Mouse (Mus musculus) embryonic fibroblast, embryonic 13.5 days (primary cell): ENCODE results near the gene Itgb7. TPM values are rescaled to one million over a fixed set of nuclear protein-coding genes. Genes with fewer than 3 reads are reported as not detected.
A peak's percentile ranks its signal among the peaks of the same experiment; 100 is the strongest.

Source experiments
- H3K27ac ChIP-seq: 2 replicates; pipeline ENCODE4 v1.5.1; 2012; ENCODE audit warnings: low read length, control low read depth, inconsistent platforms; ENCODE audit not compliant: insufficient read depth
- H3K4me1 ChIP-seq: 2 replicates; pipeline ENCODE4 v1.6.1; 2011; ENCODE audit warnings: low read length; ENCODE audit not compliant: control insufficient read depth, insufficient read depth
- H3K4me3 ChIP-seq: 2 replicates; pipeline ENCODE4 v1.5.1; 2011; ENCODE audit warnings: mild to moderate bottlenecking, control low read depth, low read length; ENCODE audit not compliant: insufficient read depth
- CTCF ChIP-seq: IDR thresholded peaks from 2 replicates; pipeline ENCODE4 v1.5.1; 2011; ENCODE audit warnings: mild to moderate bottlenecking, control low read depth, low read length, moderate library complexity, borderline replicate concordance; ENCODE audit not compliant: insufficient read depth
- POLR2A ChIP-seq: IDR thresholded peaks from 2 replicates; pipeline ENCODE4 v1.6.1; 2011; ENCODE audit warnings: low read depth, mild to moderate bottlenecking, control low read depth, low read length, moderate library complexity
- polyA plus RNA-seq: library from polyadenylated mRNA; stranded (reverse); fragments of >200 nt; gene quantifications from 2 replicates; pipeline ENCODE4 v1.2.4, GENCODE M21; 2011; ENCODE audit warnings: low read depth; ENCODE audit not compliant: missing spikeins, insufficient read length

Gene Itgb7
- polyA plus RNA-seq, 1 experiment = 0.51 TPM

- H3K4me1 ChIP-seq = 0 out of 2 replicates have a peak, but pooled peaks cover 9% of the 10 kb centered on the region
- no peak overlapping the region for H3K4me3 ChIP-seq
- H3K27ac ChIP-seq = no peak overlapping the region
- TF ChIP-seq POLR2A (no peak), CTCF (no peak)
Measured at GRCm38 (mm10) chr15:102263037-102263436, 31.3 kb upstream of the Itgb7 start.

- H3K4me3 ChIP-seq = no peak overlapping the region
- H3K4me1 ChIP-seq = 0 out of 2 replicates have a peak, but pooled peaks cover 9% of the 10 kb centered on the region
- no peak overlapping the region for H3K27ac ChIP-seq
- TF ChIP-seq CTCF (no peak), POLR2A (no peak)
Measured at GRCm38 (mm10) chr15:102262582-102262981, 30.8 kb upstream of the Itgb7 start.

- 0 out of 2 replicates have a peak, but pooled peaks cover 9% of the 10 kb centered on the region for H3K4me1 ChIP-seq
- no peak overlapping the region for H3K4me3 ChIP-seq
- no peak for TF ChIP-seq CTCF
- TF ChIP-seq POLR2A = no peak; the same call in 1 of the 2 replicates
- H3K27ac ChIP-seq = peak overlapping the region; percentile 88
Measured at GRCm38 (mm10) chr15:102258581-102259253, 27.0 kb upstream of the Itgb7 start.

DNA sequence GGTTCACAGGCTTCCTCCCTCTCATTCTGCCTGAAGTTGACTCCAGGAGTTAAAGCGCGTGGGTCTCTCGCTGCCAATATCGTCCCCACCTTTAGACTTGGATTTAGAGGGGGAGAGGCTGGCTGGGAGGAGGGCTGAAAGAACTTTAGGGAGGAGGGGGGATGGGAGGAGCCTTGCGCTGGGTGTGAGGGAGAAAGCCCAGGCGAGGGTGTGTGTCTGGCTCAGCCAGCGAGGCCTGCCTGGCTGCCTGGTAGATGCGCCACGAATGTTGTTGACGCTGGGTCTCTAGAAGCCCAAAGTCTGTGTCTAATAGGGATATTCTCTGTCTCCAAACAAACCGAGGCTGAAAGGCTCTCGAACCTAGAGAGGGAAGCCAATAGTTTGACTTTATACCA is 26.3 kb upstream of the Itgb7 start:
- H3K4me3 ChIP-seq = peak overlapping the region; percentile 43
- 0 out of 2 replicates have a peak, but pooled peaks cover 9% of the 10 kb centered on the region for H3K4me1 ChIP-seq
- TF ChIP-seq POLR2A (peak; percentile 94), CTCF (no peak)
- peak overlapping the region; percentile 88 for H3K27ac ChIP-seq

- Histone ChIP-seq H3K4me1 (0 out of 2 replicates have a peak, but pooled peaks cover 9% of the 10 kb centered on the region), H3K4me3 (peak within 1 kb of the TSS; percentile 77), H3K27ac (peak within 1 kb of the TSS; percentile 88)
- peak; percentile 65 for TF ChIP-seq POLR2A
- no peak for TF ChIP-seq CTCF
Measured at GRCm38 (mm10) chr15:102257202-102258075, 25.7 kb upstream of the Itgb7 start, which contains the start of gene Rarg. Rarg (minus strand) TSS chr15:102257517.

DNA sequence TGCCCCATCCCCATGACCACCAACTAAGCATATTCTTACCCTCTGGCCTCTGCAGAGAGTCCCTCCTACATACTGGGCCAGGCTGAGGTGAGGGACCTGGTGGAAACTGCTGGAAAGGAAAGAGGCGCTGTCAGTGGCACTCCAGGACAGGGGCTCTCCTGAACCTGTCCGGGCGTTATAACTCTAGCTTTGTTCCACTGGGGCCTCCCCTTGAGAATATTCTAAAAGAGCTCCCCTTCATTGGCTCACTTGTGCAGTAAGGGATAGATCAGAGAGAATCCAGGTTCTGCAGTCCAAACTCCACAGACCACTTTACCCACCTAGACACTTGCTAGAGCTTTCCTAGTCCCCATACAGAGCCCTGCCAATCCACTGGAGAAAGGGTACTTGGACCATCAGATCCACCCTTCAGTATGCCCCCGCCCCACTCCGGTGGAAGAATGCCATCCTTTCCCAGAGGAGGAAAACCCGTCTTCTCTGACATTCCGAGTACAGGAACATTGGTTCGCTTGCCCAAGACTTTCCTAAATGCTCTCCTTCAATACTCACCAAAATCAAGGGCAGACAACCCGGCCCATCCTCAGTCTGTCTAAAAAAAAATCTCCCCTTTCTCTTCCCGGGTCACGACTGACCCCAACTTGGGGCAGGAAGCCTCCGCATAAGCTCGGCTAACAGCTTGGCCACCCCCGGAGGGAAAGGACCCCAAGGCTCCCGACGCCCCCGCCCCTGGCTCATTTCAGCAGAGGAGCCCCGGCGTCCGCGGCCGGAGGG is 24.9 kb upstream of the Itgb7 start:
- Histone ChIP-seq H3K4me3 (peak overlapping the region; percentile 77), H3K27ac (peak overlapping the region; percentile 80), H3K4me1 (0 out of 2 replicates have a peak, but pooled peaks cover 9% of the 10 kb centered on the region)
- TF ChIP-seq CTCF (no peak), POLR2A (peak; percentile 24; the same call in 1 of the 2 replicates)

GRCm38 (mm10) chr15:102255547-102256255 is 24.0 kb upstream of the Itgb7 start:
- Histone ChIP-seq H3K4me3 (peak overlapping the region; percentile 77), H3K4me1 (peaks cover 9% of the 10 kb centered on the region; the same call in 1 of the 2 replicates), H3K27ac (no peak overlapping the region)
- TF ChIP-seq CTCF (no peak), POLR2A (no peak)

DNA sequence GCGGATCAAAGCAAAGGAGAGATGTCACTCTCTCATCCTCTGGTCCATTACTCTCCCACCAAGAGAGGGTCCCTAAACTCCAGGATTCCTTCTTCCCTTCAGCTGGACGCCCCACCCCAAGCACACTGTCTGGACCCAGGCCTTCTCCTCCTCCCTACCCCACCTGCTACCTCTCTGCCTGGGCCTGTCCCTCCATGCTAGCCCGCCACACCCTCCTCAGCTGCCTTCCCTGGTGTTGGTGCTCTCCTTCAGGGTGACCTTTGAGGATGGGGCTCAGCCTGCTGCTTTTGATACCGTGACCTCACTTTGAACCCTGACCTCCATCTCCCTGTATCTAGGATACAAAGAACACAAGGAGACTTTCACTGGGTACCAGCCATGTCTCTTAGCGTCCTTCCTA is 18.8 kb upstream of the Itgb7 start:
- H3K4me1 ChIP-seq = peaks cover 9% of the 10 kb centered on the region
- no peak overlapping the region for H3K4me3 ChIP-seq
- no peak overlapping the region for H3K27ac ChIP-seq
- TF ChIP-seq CTCF (no peak), POLR2A (no peak)

GRCm38 (mm10) chr15:102249967-102250366 is 18.2 kb upstream of the Itgb7 start:
- Histone ChIP-seq H3K4me3 (no peak overlapping the region), H3K27ac (peak overlapping the region; percentile 96), H3K4me1 (peaks cover 9% of the 10 kb centered on the region)
- TF ChIP-seq CTCF = no peak
- no peak for TF ChIP-seq POLR2A

DNA sequence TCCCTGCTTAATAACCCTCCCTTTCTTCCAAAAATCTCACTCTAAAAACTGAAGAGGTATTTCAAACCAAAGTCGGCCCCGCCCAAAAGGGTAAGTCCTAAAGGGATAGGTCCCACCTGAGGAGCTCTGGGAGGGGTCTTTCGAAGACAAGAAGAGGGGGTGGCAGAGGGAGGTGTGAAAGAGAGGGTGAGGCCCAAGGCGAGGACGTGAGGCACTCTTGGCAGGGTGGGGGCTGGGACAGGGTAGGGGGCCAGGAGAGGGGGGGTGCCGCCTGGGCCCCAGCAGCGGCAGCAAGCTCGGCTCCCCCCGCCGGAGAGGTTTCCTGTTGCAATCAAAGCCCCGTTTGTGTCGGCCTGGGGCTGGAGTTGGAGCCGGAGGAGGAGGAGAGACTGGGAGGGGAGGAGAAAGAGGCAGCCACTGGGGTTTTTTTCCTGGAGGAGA is 17.5 kb upstream of the Itgb7 start:
- H3K27ac ChIP-seq = peak overlapping the region; percentile 96
- H3K4me3 ChIP-seq = no peak overlapping the region; the same call in 1 of the 2 replicates
- TF ChIP-seq POLR2A (peak; percentile 18; the same call in 1 of the 2 replicates), CTCF (no peak)
- peaks cover 9% of the 10 kb centered on the region for H3K4me1 ChIP-seq
